Mouse (Mus musculus) embryonic facial prominence, embryonic 10.5 days (tissue): ENCODE data around the gene Rpn2. TPM values are rescaled to one million over a fixed set of nuclear protein-coding genes. Genes with fewer than 3 reads are reported as not detected.

Experiments used
- DNase-seq: peaks from one replicate; pipeline ENCODE4 v3.0.0-alpha.2; 2017; ENCODE audit warnings: low spot score
- H3K27ac ChIP-seq: fragments of 300-500 bp; sonication (generic); replicated peaks from 2 replicates; pipeline ENCODE4 v1.5.1; 2016; ENCODE audit warnings: mild to moderate bottlenecking
- H3K27me3 ChIP-seq: fragments of 300-500 bp; sonication (generic); replicated peaks from 2 replicates; pipeline ENCODE4 v1.6.1; 2016; ENCODE audit warnings: low read depth, mild to moderate bottlenecking; ENCODE audit not compliant: poor library complexity, severe bottlenecking
- H3K36me3 ChIP-seq: fragments of 300-500 bp; sonication (generic); replicated peaks from 2 replicates; pipeline ENCODE4 v1.6.1; 2016; ENCODE audit warnings: mild to moderate bottlenecking, moderate library complexity
- H3K4me1 ChIP-seq: fragments of 300-500 bp; sonication (generic); 2 replicates; pipeline ENCODE4 v1.6.1; 2016
- H3K4me3 ChIP-seq: fragments of 300-500 bp; sonication (generic); 2 replicates; pipeline ENCODE4 v1.5.1; 2016; ENCODE audit warnings: mild to moderate bottlenecking, moderate library complexity
- H3K9me3 ChIP-seq: fragments of 300-500 bp; sonication (generic); 2 replicates; pipeline ENCODE4 v1.6.1; 2016; ENCODE audit warnings: mild to moderate bottlenecking
- WGBS: fragments of 180-500 bp; shearing (Covaris S2); methylation state at CpG from one replicate; pipeline ENCODE4 v1.1.7; 2016; 5-methylcytosine and 5-hydroxymethylcytosine counted together
- polyA plus RNA-seq: library from polyadenylated mRNA; unstranded; fragments of >200 nt; fragmentation: Nextera tagmentation; extraction: Ambion mirVana; gene quantifications from 2 replicates; pipeline ENCODE4 v1.2.1, GENCODE M21; 2016

Gene Rpn2
- polyA plus RNA-seq, 1 experiment from 2014 or later: 266 TPM

GRCm38 (mm10) chr2:157341554-157342270 lies 62.9 kb downstream of the Rpn2 start:
- DNase-seq: peak; percentile 89
- peaks cover 69% of the 10 kb centered on the region for H3K4me1 ChIP-seq

DNA sequence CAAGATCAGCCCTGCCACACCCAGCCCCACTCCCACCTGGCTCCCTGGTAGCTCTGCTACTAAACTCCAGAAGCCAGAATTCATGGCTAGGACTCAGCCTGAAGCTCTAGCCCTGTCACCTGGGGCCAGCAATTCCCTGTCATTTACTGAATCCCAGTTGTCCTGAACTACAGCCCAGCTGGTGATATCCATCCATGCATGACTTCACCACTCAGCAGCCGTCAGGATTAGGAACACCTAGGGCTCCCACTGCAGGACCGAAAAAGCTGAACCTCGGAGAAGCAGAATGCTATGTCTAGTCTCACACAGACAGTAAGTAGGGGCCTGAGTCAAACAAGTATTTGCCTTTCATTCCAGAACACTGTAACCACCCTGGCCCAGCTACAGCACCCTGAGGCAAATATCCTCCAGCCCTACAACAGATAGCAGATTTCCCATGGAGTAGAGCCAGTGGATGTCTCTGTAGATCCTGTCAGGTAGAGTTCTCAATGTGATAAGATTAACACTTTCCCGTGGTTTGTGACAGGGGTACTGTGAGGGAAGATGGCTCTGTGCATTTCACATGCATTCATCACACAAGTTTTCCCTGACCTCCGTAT lies 63.6 kb downstream of the Rpn2 start:
- WGBS: 42% methylated on average over 5 of the region's 5 CpGs
- peaks cover 66% of the 10 kb centered on the region for H3K4me1 ChIP-seq
- no peaks in the 10 kb centered on the region; the same call in 1 of the 2 replicates for H3K27me3 ChIP-seq
- no peak for DNase-seq
- H3K9me3 ChIP-seq: no peaks in the 10 kb centered on the region
- no peaks in the 10 kb centered on the region for H3K36me3 ChIP-seq
- H3K27ac ChIP-seq: peak overlapping the region; percentile 86
- no peak overlapping the region for H3K4me3 ChIP-seq

More at GRCm38 (mm10) chr2:157341554-157342270, 62.9 kb downstream of the Rpn2 start:
- no peaks in the 10 kb centered on the region for H3K9me3 ChIP-seq
- H3K27ac ChIP-seq: peak overlapping the region; percentile 86
- H3K27me3 ChIP-seq: no peaks in the 10 kb centered on the region; the same call in 1 of the 2 replicates
- no peak overlapping the region for H3K4me3 ChIP-seq
- H3K36me3 ChIP-seq: no peaks in the 10 kb centered on the region
- 44% methylated on average over 11 of the region's 11 CpGs for WGBS

DNA sequence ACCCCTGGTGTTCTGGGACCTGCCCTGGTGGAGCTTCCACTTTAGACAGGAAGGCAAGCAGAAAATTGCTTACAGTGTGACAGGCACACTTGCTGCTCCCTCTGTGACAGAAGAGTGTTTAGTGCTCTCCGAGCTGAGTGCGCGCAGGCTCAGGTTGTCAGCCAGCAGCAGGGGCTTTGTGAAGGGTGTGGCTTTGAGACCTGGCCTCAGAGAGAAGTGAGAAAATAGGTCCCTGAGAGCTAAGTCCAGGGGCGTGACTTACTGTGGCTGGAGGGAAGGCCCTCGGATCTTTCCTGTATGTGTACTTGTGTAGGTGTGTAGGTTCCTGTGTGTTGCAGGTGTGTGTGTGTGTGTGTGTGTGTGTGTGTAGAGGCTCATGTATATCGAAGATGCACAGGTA lies 64.5 kb downstream of the Rpn2 start:
- Histone ChIP-seq H3K27ac (peak overlapping the region; percentile 67), H3K4me1 (peaks cover 64% of the 10 kb centered on the region), H3K9me3 (no peaks in the 10 kb centered on the region), H3K27me3 (no peaks in the 10 kb centered on the region; the same call in 1 of the 2 replicates), H3K36me3 (no peaks in the 10 kb centered on the region), H3K4me3 (no peak overlapping the region)
- 63% methylated on average over 6 of the region's 6 CpGs for WGBS
- no peak for DNase-seq

- DNase-seq: no peak
- WGBS: 76% methylated on average over 26 of the region's 26 CpGs
- peaks cover 35% of the 10 kb centered on the region for H3K4me1 ChIP-seq
Measured at GRCm38 (mm10) chr2:157347361-157348159, 68.7 kb downstream of the Rpn2 start, which contains the start of gene Ghrh. Ghrh (minus strand) TSS chr2:157347506.

DNA sequence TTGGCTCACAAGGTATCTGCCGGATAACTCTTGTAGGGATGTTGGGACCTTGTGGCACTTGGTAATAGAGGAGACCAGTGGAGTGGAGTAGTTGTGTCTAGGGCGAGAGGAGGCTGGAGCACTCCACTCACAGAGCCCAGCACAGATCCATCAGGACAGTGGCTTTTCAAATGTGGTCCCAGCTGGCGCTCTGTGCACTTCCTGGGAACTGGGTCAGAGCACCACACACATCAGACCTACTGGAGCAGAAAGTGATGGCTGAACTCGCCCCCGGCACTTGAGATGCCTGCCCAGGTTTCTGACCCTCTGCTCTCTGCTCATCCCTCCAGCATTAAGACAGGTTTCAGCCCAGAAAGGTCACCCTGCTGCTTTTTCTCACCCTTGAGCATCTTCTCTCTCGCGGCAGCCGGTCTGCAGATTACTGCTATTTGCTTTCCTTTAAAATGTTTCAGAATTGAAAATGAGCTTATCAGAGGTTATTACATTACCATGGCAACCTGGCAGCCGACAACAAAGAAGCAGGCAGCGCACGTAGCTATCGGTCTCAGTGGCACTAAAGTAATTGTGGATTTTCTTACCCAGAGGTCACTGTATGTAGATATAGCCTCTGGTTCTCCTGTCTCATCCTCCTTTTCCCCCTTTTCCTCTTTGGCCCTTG lies 70.4 kb downstream of the Rpn2 start:
- WGBS: 66% methylated on average over 12 of the region's 12 CpGs
- H3K27ac ChIP-seq: 0 out of 2 replicates have a peak overlapping the region, but pooled peaks have one; percentile 0
- no peak overlapping the region for H3K4me3 ChIP-seq
- no peak for DNase-seq
- H3K9me3 ChIP-seq: no peaks in the 10 kb centered on the region
- H3K4me1 ChIP-seq: peaks cover 35% of the 10 kb centered on the region
- no peaks in the 10 kb centered on the region for H3K27me3 ChIP-seq
- no peaks in the 10 kb centered on the region for H3K36me3 ChIP-seq

More at GRCm38 (mm10) chr2:157347361-157348159, 68.7 kb downstream of the Rpn2 start, which contains the start of gene Ghrh:
- Histone ChIP-seq H3K9me3 (no peaks in the 10 kb centered on the region), H3K36me3 (no peaks in the 10 kb centered on the region), H3K27me3 (no peaks in the 10 kb centered on the region), H3K4me3 (no peak within 1 kb of the TSS), H3K27ac (peak within 1 kb of the TSS; percentile 82)

- no peak overlapping the region for H3K27ac ChIP-seq
- peaks cover 24% of the 10 kb centered on the region for H3K4me1 ChIP-seq
- no peak overlapping the region for H3K4me3 ChIP-seq
- WGBS: 77% methylated on average over 4 of the region's 4 CpGs
- no peaks in the 10 kb centered on the region for H3K36me3 ChIP-seq
- H3K27me3 ChIP-seq: no peaks in the 10 kb centered on the region
- no peaks in the 10 kb centered on the region for H3K9me3 ChIP-seq
- no peak for DNase-seq
Measured at GRCm38 (mm10) chr2:157353183-157353582, 74.4 kb downstream of the Rpn2 start.

DNA sequence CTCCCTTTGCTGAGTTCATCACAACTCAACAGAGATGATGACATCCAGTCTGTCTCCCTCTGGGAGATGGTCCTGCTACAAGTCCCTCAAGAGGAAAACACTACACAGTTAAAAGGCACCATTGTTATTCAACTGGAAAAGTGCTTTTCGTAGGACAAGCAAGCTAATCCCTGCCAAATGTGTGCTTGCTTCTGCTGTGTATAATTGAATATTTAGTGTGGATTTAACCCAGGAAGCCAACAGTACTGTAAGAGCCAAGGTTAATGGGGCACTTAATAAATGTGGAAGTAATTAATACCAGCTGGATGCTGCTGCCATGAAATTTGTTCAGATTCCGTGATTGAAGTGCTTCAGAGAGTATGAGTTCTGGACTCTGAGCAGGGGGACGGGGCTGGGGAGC lies 75.3 kb downstream of the Rpn2 start:
- DNase-seq: no peak
- H3K27ac ChIP-seq: peak overlapping the region; percentile 30; the same call in 1 of the 2 replicates
- 60% methylated on average over 3 of the region's 3 CpGs for WGBS
- no peaks in the 10 kb centered on the region for H3K9me3 ChIP-seq
- H3K36me3 ChIP-seq: no peaks in the 10 kb centered on the region
- H3K4me3 ChIP-seq: no peak overlapping the region
- H3K27me3 ChIP-seq: no peaks in the 10 kb centered on the region
- peaks cover 17% of the 10 kb centered on the region for H3K4me1 ChIP-seq

GRCm38 (mm10) chr2:157360028-157360427 lies 81.2 kb downstream of the Rpn2 start:
- WGBS: 82% methylated on average over 5 of the region's 5 CpGs
- DNase-seq: no peak

GRCm38 (mm10) chr2:157363031-157363430 lies 84.2 kb downstream of the Rpn2 start:
- Histone ChIP-seq H3K4me1 (peaks cover 12% of the 10 kb centered on the region), H3K27me3 (no peaks in the 10 kb centered on the region), H3K9me3 (no peaks in the 10 kb centered on the region), H3K36me3 (no peaks in the 10 kb centered on the region), H3K27ac (no peak overlapping the region), H3K4me3 (no peak overlapping the region)
- no peak for DNase-seq
- 77% methylated on average over 3 of the region's 3 CpGs for WGBS

More at GRCm38 (mm10) chr2:157360028-157360427, 81.2 kb downstream of the Rpn2 start:
- Histone ChIP-seq H3K4me3 (no peak overlapping the region), H3K36me3 (no peaks in the 10 kb centered on the region), H3K4me1 (no peaks in the 10 kb centered on the region), H3K9me3 (no peaks in the 10 kb centered on the region), H3K27ac (no peak overlapping the region), H3K27me3 (no peaks in the 10 kb centered on the region)

DNA sequence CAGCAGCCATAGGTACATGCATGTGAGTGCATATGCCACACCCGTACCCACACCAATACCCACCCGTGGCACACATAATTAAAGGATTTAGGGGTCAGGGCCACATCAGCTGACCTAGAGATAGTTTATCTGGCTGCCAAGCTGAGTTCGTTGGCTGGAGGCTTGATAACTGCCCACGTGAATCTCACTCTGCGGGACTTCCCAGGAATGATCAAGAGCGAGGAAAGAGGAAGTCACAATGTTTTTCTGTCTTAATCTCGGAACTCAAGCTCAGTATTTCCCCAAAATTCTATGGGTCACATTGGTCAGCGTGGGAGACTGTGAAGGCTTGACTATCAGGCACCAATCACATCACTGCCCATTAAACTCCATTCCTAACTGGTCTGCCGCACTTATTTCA lies 87.9 kb downstream of the Rpn2 start:
- Histone ChIP-seq H3K4me3 (peak overlapping the region; percentile 85), H3K4me1 (peaks cover 22% of the 10 kb centered on the region), H3K27ac (peak overlapping the region; percentile 97; the same call in 1 of the 2 replicates), H3K27me3 (no peaks in the 10 kb centered on the region), H3K9me3 (no peaks in the 10 kb centered on the region), H3K36me3 (peaks cover 8% of the 10 kb centered on the region; the same call in 1 of the 2 replicates)
- WGBS: 86% methylated on average over 9 of the region's 9 CpGs
- no peak for DNase-seq

DNA sequence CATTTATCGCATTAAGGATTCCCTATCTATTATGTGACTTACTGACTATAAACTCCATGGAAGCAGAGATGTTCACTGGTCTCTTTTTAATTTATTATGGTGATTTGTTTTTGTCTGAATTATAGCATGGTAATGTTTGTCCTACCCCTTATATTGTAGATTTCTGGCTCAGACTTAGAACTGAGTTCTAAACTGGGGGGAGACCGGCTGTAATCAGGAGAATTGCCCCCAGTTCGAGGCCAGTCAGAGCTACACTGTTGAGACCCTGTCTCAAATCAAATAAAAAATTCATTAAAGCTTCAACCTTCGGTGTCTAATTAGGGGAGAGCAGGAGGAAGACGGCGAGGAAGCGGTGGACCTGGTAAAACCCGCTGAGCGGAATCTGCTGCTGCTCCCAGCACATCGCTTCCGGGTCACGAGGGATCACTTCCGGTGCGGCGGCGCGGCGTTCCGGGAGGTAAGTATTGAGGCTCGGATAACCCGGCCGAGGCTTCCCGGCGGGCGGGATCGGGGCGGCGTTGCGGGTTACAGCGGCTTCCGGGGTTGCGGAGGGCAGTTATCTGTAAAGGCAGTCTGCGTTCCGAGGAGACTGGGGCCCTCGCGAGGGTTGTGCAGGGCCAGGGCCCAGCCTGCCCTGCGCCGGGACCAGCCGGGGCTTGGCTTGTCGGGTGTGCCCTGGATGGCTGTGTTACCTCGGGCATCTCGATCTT lies 88.5 kb downstream of the Rpn2 start, which contains the start of gene Manbal:
TSS of gene Manbal (plus strand) at position 411 of the 710 bp plus-strand sequence.
- Histone ChIP-seq H3K9me3 (no peaks in the 10 kb centered on the region), H3K27me3 (no peaks in the 10 kb centered on the region), H3K4me3 (peak within 1 kb of the TSS; percentile 85), H3K27ac (peak within 1 kb of the TSS; percentile 97), H3K4me1 (peaks cover 22% of the 10 kb centered on the region), H3K36me3 (peaks cover 8% of the 10 kb centered on the region; the same call in 1 of the 2 replicates)
- DNase-seq: peak; percentile 95
- 5% methylated on average over 42 of the region's 42 CpGs for WGBS
